Mouse (Mus musculus): ENCODE measurements around the gene A830005F24Rik.

GRCm38 (mm10) chr13:48513003-48513929 is at the start of gene A830005F24Rik, which contains the start of gene Zfp169:
- TF ChIP-seq CTCF (IDR thresholded peaks at IDR 0.05; ENCODE audit: low read depth) = 0 out of 2 replicates have a peak, but pooled peaks have one; percentile 6
- no peak for TF ChIP-seq EP300 (optimal IDR thresholded peaks at IDR 0.05)

All from stomach, postnatal 0 days (tissue).